Mouse (Mus musculus) small intestine, adult 2 months (tissue): ENCODE measurements around the gene Mnt.

ENCODE experiments used
- CTCF ChIP-seq: fragments of 200-500 bp; IDR thresholded peaks from 2 replicates; pipeline ENCODE4 v1.5.1; 2012; ENCODE audit warnings: low read depth, mild to moderate bottlenecking, control low read depth, inconsistent platforms, low read length, moderate library complexity, mixed read lengths; ENCODE audit not compliant: insufficient replicate concordance, insufficient read length; ENCODE audit errors: extremely low read depth
- POLR2A ChIP-seq: fragments of 200-500 bp; IDR thresholded peaks from 2 replicates; pipeline ENCODE4 v1.6.1; 2012; ENCODE audit warnings: low read depth, mild to moderate bottlenecking, control low read depth, inconsistent platforms, low read length, moderate library complexity

- TF ChIP-seq POLR2A (no peak), CTCF (no peak)
Observed at GRCm38 (mm10) chr11:74842656-74843434, 12.1 kb downstream of the Mnt start.
